Mouse (Mus musculus): Measurements from ENCODE around the gene Samd9l. TPM values are rescaled to one million over a fixed set of nuclear protein-coding genes. Genes with fewer than 3 reads are reported as not detected.
"Not testable (repeated sequence)": the region's sequence is repeated elsewhere in the genome, so short reads cannot be mapped to it uniquely, and the experiment has no call there.

Gene Samd9l
- polyA plus RNA-seq, 1 experiment: 0.08 TPM

GRCm38 (mm10) chr6:3341479-3341878, 57.9 kb downstream of the Samd9l start:
- H3ac ChIP-seq (ENCODE audit: control insufficient read depth, insufficient read length, low read depth): no peak overlapping the region
- H3K27me3 ChIP-seq (ENCODE audit: control insufficient read depth, insufficient read depth, insufficient read length): no peaks in the 10 kb centered on the region
- TF ChIP-seq MYOD1 (IDR thresholded peaks at IDR 0.05; ENCODE audit: control insufficient read depth, insufficient read length, low read depth): no peak
- TF ChIP-seq FOSL1 (IDR thresholded peaks at IDR 0.05; ENCODE audit: insufficient read depth, low read length, poor library complexity, severe bottlenecking): no peak
- TF ChIP-seq MAX (IDR thresholded peaks at IDR 0.05): no peak
- TF ChIP-seq MYOG (IDR thresholded peaks at IDR 0.05; ENCODE audit: control insufficient read depth, extremely low read depth, insufficient read length): no peak
- no peak for TF ChIP-seq CEBPB (IDR thresholded peaks at IDR 0.05; ENCODE audit: low read depth)
- TF ChIP-seq CTCF (IDR thresholded peaks at IDR 0.05; ENCODE audit: control insufficient read depth, insufficient read depth, insufficient read length): no peak
- TF ChIP-seq USF1 (IDR thresholded peaks at IDR 0.05; ENCODE audit: low read depth): no peak
- no peaks in the 10 kb centered on the region for H3K79me2 ChIP-seq (ENCODE audit: control insufficient read depth, insufficient read depth)
- H3K4me3 ChIP-seq (ENCODE audit: insufficient read depth, poor library complexity, severe bottlenecking): no peak overlapping the region
- H3K36me3 ChIP-seq (ENCODE audit: control insufficient read depth, insufficient read depth): no peaks in the 10 kb centered on the region
- no peaks in the 10 kb centered on the region for H3K79me3 ChIP-seq (ENCODE audit: low read depth)

GRCm38 (mm10) chr6:3340928-3341327, 58.4 kb downstream of the Samd9l start:
- not testable (repeated sequence) for H3ac ChIP-seq (ENCODE audit: control insufficient read depth, insufficient read length, low read depth); H3K27me3 ChIP-seq (ENCODE audit: control insufficient read depth, insufficient read depth, insufficient read length); H3K79me2 ChIP-seq (ENCODE audit: control insufficient read depth, insufficient read depth); H3K4me3 ChIP-seq (ENCODE audit: insufficient read depth, poor library complexity, severe bottlenecking); H3K79me3 ChIP-seq (ENCODE audit: low read depth); H3K36me3 ChIP-seq (ENCODE audit: control insufficient read depth, insufficient read depth)

- not testable (repeated sequence) for H3K4me3 ChIP-seq (ENCODE audit: insufficient read depth, poor library complexity, severe bottlenecking); H3K27me3 ChIP-seq (ENCODE audit: control insufficient read depth, insufficient read depth, insufficient read length); H3K79me3 ChIP-seq (ENCODE audit: low read depth); H3ac ChIP-seq (ENCODE audit: control insufficient read depth, insufficient read length, low read depth); H3K79me2 ChIP-seq (ENCODE audit: control insufficient read depth, insufficient read depth); H3K36me3 ChIP-seq (ENCODE audit: control insufficient read depth, insufficient read depth)
Observed at GRCm38 (mm10) chr6:3339131-3339530, 60.2 kb downstream of the Samd9l start.

Other genes with a start within 250 kb of the Samd9l start
- gene Hepacam2, start 98.7 kb upstream of the Samd9l start, polyA plus RNA-seq (2012; fragmentation: generic; extraction: Trizol): not detected
- gene Vps50, start 98.8 kb upstream of the Samd9l start, polyA plus RNA-seq (2012; fragmentation: generic; extraction: Trizol): 6.3 TPM